13 mouse cellular contexts compared by ENCODE assay signal in genomic region chr4:104067748-104068147, GRCm38 (mm10).
DNase-seq lines count a peak whose midpoint lies in the region; ATAC-seq lines count a peak whose summit lies in the region.
"Had no signal": no experiment of that assay in that cellular context is flagged by ENCODE, and none has a peak within 500 bp of the region (broad histone marks: within the 10 kb centered on the region; RNA-seq: fewer than 3 reads in every experiment).

No protein-coding gene starts in this region.

- WGBS in embryonic facial prominence, embryonic 11.5 days, result 51% methylated on average over 3 of the region's 3 CpGs
- WGBS in embryonic facial prominence, embryonic 10.5 days, result 44% methylated on average over 3 of the region's 3 CpGs

- H3K9ac ChIP-seq in embryonic facial prominence, embryonic 11.5 days (replicated peaks; ENCODE audit: low read length), result no peak overlapping the region
- H3K9ac ChIP-seq: midbrain, embryonic 15.5 days had no signal

- H3K4me2 ChIP-seq in embryonic facial prominence, embryonic 11.5 days (ENCODE audit: low read depth, low read length), result no peak overlapping the region
- H3K4me2 ChIP-seq: midbrain, embryonic 15.5 days had no signal

- no peak for ATAC-seq in embryonic facial prominence, embryonic 11.5 days (replicated peaks; ENCODE audit: insufficient number of reproducible peaks, low FRiP score, low TSS enrichment, low read depth)
- ATAC-seq: midbrain, embryonic 15.5 days had no signal

- no peaks in the 10 kb centered on the region for H3K9me3 ChIP-seq in embryonic facial prominence, embryonic 11.5 days (replicated peaks; ENCODE audit: control insufficient read depth, low read length)
- no peaks in the 10 kb centered on the region for H3K9me3 ChIP-seq in embryonic facial prominence, embryonic 10.5 days
- H3K9me3 ChIP-seq: midbrain, embryonic 15.5 days had no signal

- H3K36me3 ChIP-seq in embryonic facial prominence, embryonic 11.5 days (replicated peaks; ENCODE audit: control insufficient read depth, insufficient read depth, low read depth, low read length), result no peaks in the 10 kb centered on the region
- H3K36me3 ChIP-seq in embryonic facial prominence, embryonic 10.5 days (replicated peaks), result no peaks in the 10 kb centered on the region
- H3K36me3 ChIP-seq: midbrain, embryonic 15.5 days had no signal

- H3K4me3 ChIP-seq in embryonic facial prominence, embryonic 11.5 days (ENCODE audit: low read depth, low read length), result no peak overlapping the region
- no peak overlapping the region for H3K4me3 ChIP-seq in embryonic facial prominence, embryonic 10.5 days
- H3K4me3 ChIP-seq: midbrain, embryonic 15.5 days had no signal

- H3K27me3 ChIP-seq in embryonic facial prominence, embryonic 11.5 days (ENCODE audit: control insufficient read depth, insufficient read depth, low read length), result no peaks in the 10 kb centered on the region
- 0 out of 2 replicates have a peak, but pooled peaks cover 3% of the 10 kb centered on the region for H3K27me3 ChIP-seq in embryonic facial prominence, embryonic 10.5 days (replicated peaks; ENCODE audit: low read depth, poor library complexity, severe bottlenecking)
- H3K27me3 ChIP-seq: midbrain, embryonic 15.5 days had no signal

- H3K27ac ChIP-seq in embryonic facial prominence, embryonic 11.5 days (replicated peaks; ENCODE audit: low read depth, low read length), result no peak overlapping the region
- no peak overlapping the region for H3K27ac ChIP-seq in embryonic facial prominence, embryonic 10.5 days (replicated peaks)
- H3K27ac ChIP-seq: macrophage; midbrain, embryonic 15.5 days had no signal

- peak; percentile 23 for DNase-seq in embryonic facial prominence, embryonic 11.5 days (ENCODE audit: low spot score)
- DNase-seq in embryonic facial prominence, embryonic 10.5 days (ENCODE audit: low spot score), result no peak
- DNase-seq in kidney, adult 11 months, result peak; percentile 69
- DNase-seq in kidney, adult 18-20 months, result no peak
- peak; percentile 11 for DNase-seq in heart, postnatal 4 days
- DNase-seq in kidney, postnatal 36 days, result peak; percentile 35 to 41
- DNase-seq in testis, postnatal 14 days (ENCODE audit: low spot score), result no peak
- no peak for DNase-seq in cerebellum, postnatal 4 days (ENCODE audit: low spot score in 2 of 2)
- DNase-seq: adrenal gland, adult 8-10 months; layer of hippocampus, adult 9-11 months; left cerebral cortex, postnatal 4 days had no signal

- no peaks in the 10 kb centered on the region for H3K4me1 ChIP-seq in embryonic facial prominence, embryonic 11.5 days (ENCODE audit: control insufficient read depth, insufficient read depth, low read length)
- H3K4me1 ChIP-seq in embryonic facial prominence, embryonic 10.5 days, result 0 out of 2 replicates have a peak, but pooled peaks cover 3% of the 10 kb centered on the region

Comparison
In these comparisons a context has a peak if more than half of its experiments do, and no peak if none do; other contexts are left out.
1. DNase-seq: peak in embryonic facial prominence, embryonic 11.5 days (single experiment), kidney, adult 11 months (single experiment), heart, postnatal 4 days (single experiment) and kidney, postnatal 36 days (2 of 2); none in embryonic facial prominence, embryonic 10.5 days (single experiment), kidney, adult 18-20 months (single experiment), testis, postnatal 14 days (single experiment) and cerebellum, postnatal 4 days (0 of 2).